Mouse (Mus musculus): ENCODE results near the gene Kctd18. TPM values are rescaled to one million over a fixed set of nuclear protein-coding genes. Genes with fewer than 3 reads are reported as not detected.

Kctd18 gene
- polyA plus RNA-seq, 1 experiment: 8.8 TPM

DNA sequence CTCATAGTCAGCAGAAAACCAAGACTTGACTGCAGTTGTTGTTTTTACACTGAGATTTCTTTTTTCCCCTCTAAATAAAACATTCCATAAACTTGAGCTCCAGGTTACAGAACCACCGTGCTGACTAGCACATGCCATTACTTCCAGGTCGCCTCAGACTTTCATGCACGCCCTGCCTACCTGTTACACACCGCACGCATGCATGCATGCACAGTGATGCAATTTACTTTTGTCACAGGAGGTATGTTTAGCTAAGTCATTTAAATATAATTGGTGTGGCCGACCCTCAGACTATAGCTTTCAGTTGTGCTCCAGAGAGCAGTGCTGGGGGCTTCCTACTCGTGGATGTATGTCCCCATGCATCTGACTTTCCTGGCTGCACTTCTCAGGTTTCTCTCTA, 77.7 kb downstream of the Kctd18 start:
- H3K36me3 ChIP-seq (ENCODE audit: control insufficient read depth, insufficient read depth, low read length): no peaks in the 10 kb centered on the region
- no peak overlapping the region for H3K27ac ChIP-seq (ENCODE audit: control insufficient read depth, insufficient read depth, low read depth, low read length)
- no peaks in the 10 kb centered on the region for H3K4me1 ChIP-seq (ENCODE audit: control insufficient read depth, insufficient read depth, low read length)
- TF ChIP-seq CTCF (IDR thresholded peaks at IDR 0.05; ENCODE audit: control insufficient read depth, insufficient read depth, insufficient replicate concordance, low read depth, low read length) (no peak), POLR2A (IDR thresholded peaks at IDR 0.05; ENCODE audit: control insufficient read depth, low read depth, low read length) (no peak)
- no peaks in the 10 kb centered on the region for H3K27me3 ChIP-seq (ENCODE audit: control insufficient read depth, insufficient read depth, low read length)
- no peak overlapping the region for H3K4me3 ChIP-seq (ENCODE audit: control insufficient read depth, low read depth, low read length)

DNA sequence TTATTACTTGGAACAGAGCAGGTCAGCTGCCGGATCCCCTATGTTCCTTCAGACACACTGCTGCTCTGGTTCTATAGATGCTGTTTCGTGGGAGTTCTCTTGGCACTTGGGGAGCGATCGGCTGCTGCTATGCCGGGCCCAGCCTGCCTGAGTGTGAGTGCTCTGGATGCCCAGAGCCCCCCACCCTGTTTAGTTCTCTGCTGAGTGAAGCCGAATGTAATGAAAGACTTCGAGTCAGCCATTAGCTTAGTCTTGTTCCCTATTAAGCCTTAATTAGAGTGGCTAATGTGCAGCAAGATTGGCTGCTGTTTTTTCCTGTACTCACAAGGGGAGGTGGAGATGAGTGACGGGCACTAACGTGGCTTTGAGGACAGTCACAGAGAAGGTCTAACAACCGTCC, 78.1 kb downstream of the Kctd18 start:
- no peak overlapping the region for H3K4me3 ChIP-seq (ENCODE audit: control insufficient read depth, low read depth, low read length)
- TF ChIP-seq CTCF (IDR thresholded peaks at IDR 0.05; ENCODE audit: control insufficient read depth, insufficient read depth, insufficient replicate concordance, low read depth, low read length): no peak
- no peak for TF ChIP-seq POLR2A (IDR thresholded peaks at IDR 0.05; ENCODE audit: control insufficient read depth, low read depth, low read length)
- no peak overlapping the region for H3K27ac ChIP-seq (ENCODE audit: control insufficient read depth, insufficient read depth, low read depth, low read length)
- no peaks in the 10 kb centered on the region for H3K27me3 ChIP-seq (ENCODE audit: control insufficient read depth, insufficient read depth, low read length)
- no peaks in the 10 kb centered on the region for H3K4me1 ChIP-seq (ENCODE audit: control insufficient read depth, insufficient read depth, low read length)
- no peaks in the 10 kb centered on the region for H3K36me3 ChIP-seq (ENCODE audit: control insufficient read depth, insufficient read depth, low read length)

DNA sequence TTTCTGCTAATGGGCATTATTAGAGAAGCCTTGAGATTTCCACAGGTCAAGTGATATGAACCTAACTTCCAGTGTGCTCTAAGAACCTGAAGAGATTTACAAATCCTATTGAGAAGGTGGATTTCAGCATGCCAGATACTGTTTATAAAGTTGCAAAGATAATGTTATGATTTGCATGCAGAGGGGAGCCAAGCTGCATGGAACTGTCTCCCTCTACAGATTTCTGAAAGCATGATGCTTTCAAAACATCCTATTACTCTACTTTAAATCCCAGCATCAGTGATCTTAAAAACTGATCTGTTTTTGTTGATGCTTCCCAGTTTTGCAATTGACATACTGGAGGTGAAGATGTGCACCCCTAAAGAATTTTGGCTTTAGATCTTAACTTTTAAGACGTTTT, 84.5 kb downstream of the Kctd18 start:
- H3K27me3 ChIP-seq (ENCODE audit: control insufficient read depth, insufficient read depth, low read length): no peaks in the 10 kb centered on the region
- no peak overlapping the region for H3K27ac ChIP-seq (ENCODE audit: control insufficient read depth, insufficient read depth, low read depth, low read length)
- no peaks in the 10 kb centered on the region for H3K36me3 ChIP-seq (ENCODE audit: control insufficient read depth, insufficient read depth, low read length)
- TF ChIP-seq POLR2A (IDR thresholded peaks at IDR 0.05; ENCODE audit: control insufficient read depth, low read depth, low read length): no peak
- TF ChIP-seq CTCF (IDR thresholded peaks at IDR 0.05; ENCODE audit: control insufficient read depth, insufficient read depth, insufficient replicate concordance, low read depth, low read length): no peak
- H3K4me3 ChIP-seq (ENCODE audit: control insufficient read depth, low read depth, low read length): no peak overlapping the region
- H3K4me1 ChIP-seq (ENCODE audit: control insufficient read depth, insufficient read depth, low read length): no peaks in the 10 kb centered on the region

DNA sequence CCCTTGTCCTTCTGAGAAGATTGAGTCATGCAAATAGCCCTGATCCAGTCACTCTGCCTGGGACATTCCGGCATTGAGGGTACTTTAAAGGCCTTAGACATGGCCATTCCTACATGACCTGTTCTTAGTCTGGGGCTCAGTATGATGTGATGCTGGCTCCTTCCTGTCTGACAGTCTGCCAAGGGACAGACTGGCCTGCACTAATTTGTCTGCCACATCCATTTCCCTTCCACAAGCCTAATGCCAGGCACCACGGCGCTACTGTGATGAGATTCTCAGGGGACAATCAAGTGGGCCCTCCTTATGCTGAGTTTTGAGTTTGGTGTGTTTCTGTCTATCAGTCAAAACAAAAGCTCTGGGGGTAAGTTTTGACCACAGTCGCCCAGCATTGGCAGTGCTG, 100.2 kb downstream of the Kctd18 start:
- no peak for TF ChIP-seq CTCF (IDR thresholded peaks at IDR 0.05; ENCODE audit: control insufficient read depth, insufficient read depth, insufficient replicate concordance, low read depth, low read length)
- no peak for TF ChIP-seq POLR2A (IDR thresholded peaks at IDR 0.05; ENCODE audit: control insufficient read depth, low read depth, low read length)
- no peaks in the 10 kb centered on the region for H3K27me3 ChIP-seq (ENCODE audit: control insufficient read depth, insufficient read depth, low read length)
- H3K27ac ChIP-seq (ENCODE audit: control insufficient read depth, insufficient read depth, low read depth, low read length): no peak overlapping the region
- H3K4me1 ChIP-seq (ENCODE audit: control insufficient read depth, insufficient read depth, low read length): no peaks in the 10 kb centered on the region
- H3K4me3 ChIP-seq (ENCODE audit: control insufficient read depth, low read depth, low read length): no peak overlapping the region
- no peaks in the 10 kb centered on the region for H3K36me3 ChIP-seq (ENCODE audit: control insufficient read depth, insufficient read depth, low read length)

DNA sequence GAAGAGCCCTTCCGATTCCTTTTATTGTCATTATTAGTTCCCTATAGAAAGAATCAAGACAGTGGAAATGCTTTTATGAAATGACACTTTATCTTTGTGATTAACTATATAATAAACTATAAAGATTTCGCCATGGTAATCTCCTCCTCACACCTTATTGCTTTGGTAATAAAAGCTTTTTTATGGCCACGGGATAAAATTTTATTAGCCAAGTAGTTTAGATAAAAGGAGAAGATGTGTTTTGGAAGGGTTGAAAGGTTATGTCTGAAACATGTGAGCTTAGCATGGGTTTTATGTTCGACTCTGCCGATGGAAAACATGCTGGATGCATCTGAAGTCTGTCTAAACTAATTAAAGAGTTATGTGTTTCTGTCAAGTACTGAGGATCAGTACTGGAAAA, 101.4 kb downstream of the Kctd18 start:
- H3K4me3 ChIP-seq (ENCODE audit: control insufficient read depth, low read depth, low read length): no peak overlapping the region
- H3K4me1 ChIP-seq (ENCODE audit: control insufficient read depth, insufficient read depth, low read length): no peaks in the 10 kb centered on the region
- H3K36me3 ChIP-seq (ENCODE audit: control insufficient read depth, insufficient read depth, low read length): no peaks in the 10 kb centered on the region
- TF ChIP-seq POLR2A (IDR thresholded peaks at IDR 0.05; ENCODE audit: control insufficient read depth, low read depth, low read length) (no peak), CTCF (IDR thresholded peaks at IDR 0.05; ENCODE audit: control insufficient read depth, insufficient read depth, insufficient replicate concordance, low read depth, low read length) (no peak)
- no peak overlapping the region for H3K27ac ChIP-seq (ENCODE audit: control insufficient read depth, insufficient read depth, low read depth, low read length)
- H3K27me3 ChIP-seq (ENCODE audit: control insufficient read depth, insufficient read depth, low read length): no peaks in the 10 kb centered on the region

DNA sequence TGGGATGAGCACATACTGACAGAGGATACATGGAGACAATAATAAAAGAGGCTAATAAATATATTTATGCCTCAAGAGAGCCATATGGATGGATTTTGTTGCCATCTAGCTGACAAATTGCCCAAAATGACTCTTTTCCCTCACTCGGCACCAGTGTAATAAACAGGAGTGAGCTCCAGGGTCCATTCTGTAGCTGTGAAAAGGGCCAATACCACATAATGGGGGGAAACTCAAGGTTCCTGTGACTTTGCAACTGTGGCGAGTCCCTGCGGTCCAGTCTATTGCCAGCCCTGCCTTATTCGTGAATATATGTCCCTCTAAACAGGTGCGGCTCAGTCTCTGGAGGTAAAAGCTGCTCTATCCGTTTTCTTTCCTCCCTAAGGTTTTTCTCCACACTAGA, 107.2 kb downstream of the Kctd18 start:
- no peaks in the 10 kb centered on the region for H3K27me3 ChIP-seq (ENCODE audit: control insufficient read depth, insufficient read depth, low read length)
- no peaks in the 10 kb centered on the region for H3K36me3 ChIP-seq (ENCODE audit: control insufficient read depth, insufficient read depth, low read length)
- H3K4me1 ChIP-seq (ENCODE audit: control insufficient read depth, insufficient read depth, low read length): no peaks in the 10 kb centered on the region
- no peak overlapping the region for H3K27ac ChIP-seq (ENCODE audit: control insufficient read depth, insufficient read depth, low read depth, low read length)
- no peak overlapping the region for H3K4me3 ChIP-seq (ENCODE audit: control insufficient read depth, low read depth, low read length)
- TF ChIP-seq POLR2A (IDR thresholded peaks at IDR 0.05; ENCODE audit: control insufficient read depth, low read depth, low read length) (no peak), CTCF (IDR thresholded peaks at IDR 0.05; ENCODE audit: control insufficient read depth, insufficient read depth, insufficient replicate concordance, low read depth, low read length) (no peak)

DNA sequence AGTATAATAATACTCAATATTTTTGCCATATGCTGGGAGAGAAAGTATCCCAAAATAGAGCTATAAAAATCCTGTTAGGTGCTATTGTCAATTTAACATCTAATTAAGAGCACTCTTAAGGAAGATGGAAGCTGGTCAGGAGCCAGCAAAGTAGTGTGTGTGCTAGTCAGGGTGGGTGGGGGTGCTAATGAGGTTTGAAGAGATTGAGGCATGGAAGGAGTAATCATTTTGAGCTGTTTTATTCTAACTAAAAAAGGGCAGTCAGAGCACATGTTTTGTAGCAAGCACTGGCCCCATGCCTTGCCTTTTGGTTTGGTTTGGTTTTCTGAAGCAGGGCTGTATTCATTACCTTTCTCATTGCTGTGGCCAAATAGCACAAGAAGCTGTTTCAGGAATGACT, 112.4 kb downstream of the Kctd18 start:
- Histone ChIP-seq H3K4me3 (ENCODE audit: control insufficient read depth, low read depth, low read length) (no peak overlapping the region), H3K4me1 (ENCODE audit: control insufficient read depth, insufficient read depth, low read length) (no peaks in the 10 kb centered on the region), H3K27ac (ENCODE audit: control insufficient read depth, insufficient read depth, low read depth, low read length) (no peak overlapping the region), H3K36me3 (ENCODE audit: control insufficient read depth, insufficient read depth, low read length) (no peaks in the 10 kb centered on the region), H3K27me3 (ENCODE audit: control insufficient read depth, insufficient read depth, low read length) (no peaks in the 10 kb centered on the region)
- TF ChIP-seq POLR2A (IDR thresholded peaks at IDR 0.05; ENCODE audit: control insufficient read depth, low read depth, low read length): no peak

DNA sequence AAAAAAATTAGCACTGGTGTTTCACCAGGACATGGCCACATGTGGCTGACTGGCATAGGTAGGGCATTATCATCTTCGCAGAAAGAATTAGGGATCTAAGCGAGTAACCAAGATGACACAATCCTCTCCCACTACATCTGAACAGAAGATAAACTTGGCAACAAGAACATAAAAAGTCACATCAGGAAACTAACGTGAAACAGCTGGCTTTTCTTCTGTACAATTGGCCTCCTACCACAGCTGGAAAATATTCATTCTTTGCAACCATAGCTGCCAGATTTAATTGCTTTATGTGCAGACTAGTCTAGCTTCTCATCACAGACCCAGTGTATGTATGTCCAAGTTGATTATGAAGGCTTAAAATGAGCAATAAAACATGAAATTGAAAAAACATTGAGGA, 112.8 kb downstream of the Kctd18 start:
- TF ChIP-seq POLR2A (IDR thresholded peaks at IDR 0.05; ENCODE audit: control insufficient read depth, low read depth, low read length) (no peak), CTCF (IDR thresholded peaks at IDR 0.05; ENCODE audit: control insufficient read depth, insufficient read depth, insufficient replicate concordance, low read depth, low read length) (no peak)
- H3K4me3 ChIP-seq (ENCODE audit: control insufficient read depth, low read depth, low read length): no peak overlapping the region

More for the DNA sequence above, 112.8 kb downstream of the Kctd18 start:
- no peaks in the 10 kb centered on the region for H3K4me1 ChIP-seq (ENCODE audit: control insufficient read depth, insufficient read depth, low read length)
- no peak overlapping the region for H3K27ac ChIP-seq (ENCODE audit: control insufficient read depth, insufficient read depth, low read depth, low read length)
- no peaks in the 10 kb centered on the region for H3K36me3 ChIP-seq (ENCODE audit: control insufficient read depth, insufficient read depth, low read length)
- H3K27me3 ChIP-seq (ENCODE audit: control insufficient read depth, insufficient read depth, low read length): no peaks in the 10 kb centered on the region

Other genes with a start within 250 kb of the Kctd18 start
- gene Spats2l, start 244.8 kb downstream of the Kctd18 start, polyA plus RNA-seq (2012; rRNA removed): 0.30 and 0.44 TPM in 2 replicates
- gene Sgo2a, start 23.0 kb downstream of the Kctd18 start, polyA plus RNA-seq (2012; rRNA removed): 3.7 and 4.2 TPM in 2 replicates
- 2.7 and 3.3 TPM in 2 replicates for gene Aox1, start 11.0 kb upstream of the Kctd18 start, polyA plus RNA-seq (2012; rRNA removed)
- 8.7 and 9.6 TPM in 2 replicates for gene Aox3, start 94.2 kb upstream of the Kctd18 start, polyA plus RNA-seq (2012; rRNA removed)
- 1.0 and 1.6 TPM in 2 replicates for gene Aox4, start 191.4 kb upstream of the Kctd18 start, polyA plus RNA-seq (2012; rRNA removed)